Mouse (Mus musculus): ENCODE measurements around the gene Usp48. TPM values are rescaled to one million over a fixed set of nuclear protein-coding genes. Genes with fewer than 3 reads are reported as not detected.

Gene Usp48
- total and polyA plus RNA-seq, 3 experiments, result 71.2 to 206 (median 137) TPM

DNA sequence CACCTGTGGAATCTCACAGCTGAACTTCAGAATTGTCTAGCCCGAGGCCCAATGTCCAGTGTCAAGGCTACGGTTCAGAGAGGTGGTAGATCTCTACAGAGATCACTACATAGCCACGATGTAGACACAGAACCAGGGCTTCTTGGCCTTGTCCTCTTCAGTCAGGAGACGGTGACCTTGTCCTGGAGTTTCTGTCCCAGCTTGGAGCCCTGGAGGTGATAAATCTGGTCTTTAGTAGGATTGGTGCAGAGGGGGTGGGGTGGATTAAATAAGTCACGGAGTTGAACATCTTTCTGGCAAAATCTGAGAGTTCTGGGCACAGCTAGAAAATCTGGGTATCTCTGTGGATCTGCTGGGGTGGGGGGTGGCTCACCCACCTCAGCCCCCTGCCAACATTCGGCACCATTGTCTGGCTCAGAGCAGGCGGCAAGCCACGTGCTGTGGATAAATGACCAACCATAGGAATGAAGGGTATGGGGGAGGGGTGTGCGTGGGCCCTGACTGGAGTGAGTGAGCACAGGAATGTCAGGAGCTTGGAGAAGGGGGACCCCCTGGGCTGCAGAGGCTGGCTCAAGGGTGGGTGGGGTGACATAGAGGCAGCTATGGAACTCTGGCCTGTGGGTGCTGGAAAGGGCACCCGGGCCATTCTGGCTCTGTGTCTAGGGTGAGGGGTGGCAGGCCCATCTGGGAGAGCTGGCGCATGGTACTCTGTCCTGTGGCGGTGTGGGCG is 103.8 kb downstream of the Usp48 start:
- Histone ChIP-seq H3K27me3 (ENCODE audit: insufficient read depth, low read length) (peaks cover 2% of the 10 kb centered on the region; the same call in 1 of the 2 replicates), H3K4me1 (ENCODE audit: insufficient read depth, low read depth, low read length) (no peaks in the 10 kb centered on the region), H3K9me3 (replicated peaks) (no peaks in the 10 kb centered on the region), H3K36me3 (replicated peaks) (no peaks in the 10 kb centered on the region), H3K4me3 (ENCODE audit: low read depth, low read length) (no peak overlapping the region)
- TF ChIP-seq POLR2AphosphoS5 (IDR thresholded peaks at IDR 0.05; ENCODE audit: insufficient replicate concordance, low read depth, low read length), result no peak
- no peak for TF ChIP-seq TAL1 (conservative IDR thresholded peaks at IDR 0.05; ENCODE audit: low read depth, low read length)
- no peak for TF ChIP-seq CTCF (IDR thresholded peaks at IDR 0.05; ENCODE audit: low read depth, low read length)
- TF ChIP-seq GATA1 (IDR thresholded peaks at IDR 0.05; ENCODE audit: borderline replicate concordance, low read length), result no peak
- no peak for TF ChIP-seq GATA2 (IDR thresholded peaks at IDR 0.05; ENCODE audit: borderline replicate concordance, low read depth, low read length)
- ATAC-seq (ENCODE audit: extremely low read depth, insufficient number of reproducible peaks, low FRiP score, poor library complexity, severe bottlenecking), result no peak
- no peak for DNase-seq (ENCODE audit: low spot score)

DNA sequence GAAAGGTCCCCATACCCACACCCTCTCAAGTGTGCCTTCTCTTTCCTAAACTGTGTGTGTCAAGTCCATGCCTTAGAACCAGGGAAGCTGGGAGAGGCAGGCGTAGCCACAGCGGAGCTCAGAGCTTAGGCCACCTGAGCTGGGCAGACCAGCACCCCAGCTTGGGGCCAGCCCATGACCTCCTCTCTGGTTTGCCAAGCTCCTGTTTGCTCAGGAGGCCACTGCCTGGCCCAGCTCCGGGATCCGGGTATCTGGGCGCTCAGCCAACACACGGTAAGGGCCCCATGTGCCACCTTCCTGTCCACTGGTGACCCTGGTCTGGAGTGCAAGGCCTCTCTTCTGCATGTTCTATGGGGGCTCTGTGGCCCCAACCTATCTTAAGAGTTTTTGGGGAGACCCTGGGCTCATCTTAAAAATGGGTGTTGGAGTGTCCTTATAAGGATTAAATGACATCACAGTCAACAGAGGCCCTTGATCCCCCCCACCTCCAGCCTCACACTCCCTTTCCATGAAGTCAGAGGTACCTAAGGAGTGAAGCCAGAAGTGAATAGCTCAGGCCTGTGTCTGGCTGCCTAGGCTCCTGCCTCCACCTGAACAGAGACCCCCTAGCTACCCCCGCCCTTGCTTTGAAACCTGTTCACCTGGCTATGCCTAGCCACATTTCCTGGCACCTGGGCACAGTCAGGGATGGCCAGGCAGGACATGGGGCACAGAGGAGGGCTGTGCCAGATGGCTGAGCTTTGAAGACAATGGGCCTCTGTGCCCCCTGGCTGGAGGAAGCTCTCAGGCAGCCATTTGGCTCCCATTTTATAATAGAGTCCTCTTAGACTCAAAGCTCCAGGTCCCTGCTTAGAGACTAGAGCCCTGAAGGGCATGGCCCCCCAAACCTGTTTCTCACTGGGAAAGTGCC is 104.8 kb downstream of the Usp48 start:
- Histone ChIP-seq H3K36me3 (replicated peaks) (no peaks in the 10 kb centered on the region), H3K4me3 (ENCODE audit: low read depth, low read length) (no peak overlapping the region), H3K9me3 (replicated peaks) (no peaks in the 10 kb centered on the region), H3K4me1 (ENCODE audit: insufficient read depth, low read depth, low read length) (no peaks in the 10 kb centered on the region), H3K27me3 (ENCODE audit: insufficient read depth, low read length) (peaks cover 3% of the 10 kb centered on the region; the same call in 1 of the 2 replicates)
- DNase-seq (ENCODE audit: low spot score) (no peak), ATAC-seq (ENCODE audit: extremely low read depth, insufficient number of reproducible peaks, low FRiP score, poor library complexity, severe bottlenecking) (no peak)
- no peak for TF ChIP-seq GATA1 (IDR thresholded peaks at IDR 0.05; ENCODE audit: borderline replicate concordance, low read length)
- no peak for TF ChIP-seq GATA2 (IDR thresholded peaks at IDR 0.05; ENCODE audit: borderline replicate concordance, low read depth, low read length)
- no peak for TF ChIP-seq TAL1 (conservative IDR thresholded peaks at IDR 0.05; ENCODE audit: low read depth, low read length)
- no peak for TF ChIP-seq POLR2AphosphoS5 (IDR thresholded peaks at IDR 0.05; ENCODE audit: insufficient replicate concordance, low read depth, low read length)
- TF ChIP-seq CTCF (IDR thresholded peaks at IDR 0.05; ENCODE audit: low read depth, low read length), result no peak

GRCm38 (mm10) chr4:137699264-137700211 is 106.0 kb downstream of the Usp48 start:
- no peaks in the 10 kb centered on the region for H3K36me3 ChIP-seq (replicated peaks)
- H3K4me3 ChIP-seq (ENCODE audit: low read depth, low read length), result no peak overlapping the region
- H3K9me3 ChIP-seq (replicated peaks), result no peaks in the 10 kb centered on the region
- peaks cover 2% of the 10 kb centered on the region; the same call in 1 of the 2 replicates for H3K27me3 ChIP-seq (ENCODE audit: insufficient read depth, low read length)
- no peaks in the 10 kb centered on the region for H3K4me1 ChIP-seq (ENCODE audit: insufficient read depth, low read depth, low read length)
- no peak for TF ChIP-seq GATA1 (IDR thresholded peaks at IDR 0.05; ENCODE audit: borderline replicate concordance, low read length)
- no peak for TF ChIP-seq GATA2 (IDR thresholded peaks at IDR 0.05; ENCODE audit: borderline replicate concordance, low read depth, low read length)
- TF ChIP-seq POLR2AphosphoS5 (IDR thresholded peaks at IDR 0.05; ENCODE audit: insufficient replicate concordance, low read depth, low read length), result no peak
- TF ChIP-seq CTCF (IDR thresholded peaks at IDR 0.05; ENCODE audit: low read depth, low read length), result no peak
- no peak for TF ChIP-seq TAL1 (conservative IDR thresholded peaks at IDR 0.05; ENCODE audit: low read depth, low read length)
- DNase-seq (ENCODE audit: low spot score) (no peak), ATAC-seq (ENCODE audit: extremely low read depth, insufficient number of reproducible peaks, low FRiP score, poor library complexity, severe bottlenecking) (no peak)

GRCm38 (mm10) chr4:137700960-137701359 is 107.4 kb downstream of the Usp48 start:
- Histone ChIP-seq H3K4me1 (ENCODE audit: insufficient read depth, low read depth, low read length) (no peaks in the 10 kb centered on the region), H3K27me3 (ENCODE audit: insufficient read depth, low read length) (peaks cover 2% of the 10 kb centered on the region; the same call in 1 of the 2 replicates), H3K4me3 (ENCODE audit: low read depth, low read length) (no peak overlapping the region), H3K9me3 (replicated peaks) (no peaks in the 10 kb centered on the region), H3K36me3 (replicated peaks) (no peaks in the 10 kb centered on the region)
- TF ChIP-seq GATA1 (IDR thresholded peaks at IDR 0.05; ENCODE audit: borderline replicate concordance, low read length) (no peak), POLR2AphosphoS5 (IDR thresholded peaks at IDR 0.05; ENCODE audit: insufficient replicate concordance, low read depth, low read length) (no peak), CTCF (IDR thresholded peaks at IDR 0.05; ENCODE audit: low read depth, low read length) (no peak), TAL1 (conservative IDR thresholded peaks at IDR 0.05; ENCODE audit: low read depth, low read length) (no peak), GATA2 (IDR thresholded peaks at IDR 0.05; ENCODE audit: borderline replicate concordance, low read depth, low read length) (no peak)
- DNase-seq (ENCODE audit: low spot score), result no peak
- no peak for ATAC-seq (ENCODE audit: extremely low read depth, insufficient number of reproducible peaks, low FRiP score, poor library complexity, severe bottlenecking)

DNA sequence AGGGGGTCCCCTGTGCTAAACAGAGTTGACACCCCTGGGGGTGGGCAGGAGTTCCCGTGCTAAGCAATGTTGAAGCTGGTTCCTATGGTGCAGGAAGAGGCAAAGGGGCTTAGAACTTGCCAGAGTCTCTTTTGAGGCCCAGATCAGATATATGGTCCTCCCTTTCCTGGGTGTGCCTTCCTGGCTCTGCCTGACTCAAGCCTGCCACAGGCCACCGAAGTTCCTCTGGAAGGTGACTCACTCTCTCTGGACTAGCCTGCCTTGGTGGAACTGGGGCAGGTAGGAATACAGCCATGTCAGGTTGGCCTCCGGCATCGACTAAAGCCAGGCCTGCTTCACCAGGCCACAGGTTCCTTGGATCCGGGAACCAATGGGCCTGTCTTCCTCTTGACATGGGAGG is 109.5 kb downstream of the Usp48 start:
- Histone ChIP-seq H3K27me3 (ENCODE audit: insufficient read depth, low read length) (peaks cover 6% of the 10 kb centered on the region; the same call in 1 of the 2 replicates), H3K4me3 (ENCODE audit: low read depth, low read length) (no peak overlapping the region), H3K4me1 (ENCODE audit: insufficient read depth, low read depth, low read length) (no peaks in the 10 kb centered on the region), H3K9me3 (replicated peaks) (no peaks in the 10 kb centered on the region), H3K36me3 (replicated peaks) (no peaks in the 10 kb centered on the region)
- ATAC-seq (ENCODE audit: extremely low read depth, insufficient number of reproducible peaks, low FRiP score, poor library complexity, severe bottlenecking), result no peak
- TF ChIP-seq POLR2AphosphoS5 (IDR thresholded peaks at IDR 0.05; ENCODE audit: insufficient replicate concordance, low read depth, low read length), result no peak
- TF ChIP-seq TAL1 (conservative IDR thresholded peaks at IDR 0.05; ENCODE audit: low read depth, low read length), result no peak
- no peak for TF ChIP-seq GATA1 (IDR thresholded peaks at IDR 0.05; ENCODE audit: borderline replicate concordance, low read length)
- TF ChIP-seq CTCF (IDR thresholded peaks at IDR 0.05; ENCODE audit: low read depth, low read length), result no peak
- TF ChIP-seq GATA2 (IDR thresholded peaks at IDR 0.05; ENCODE audit: borderline replicate concordance, low read depth, low read length), result no peak
- DNase-seq (ENCODE audit: low spot score), result no peak

Measured in G1E (cell line).